Mouse (Mus musculus): ENCODE results near the gene Wdr17. TPM values are rescaled to one million over a fixed set of nuclear protein-coding genes. Genes with fewer than 3 reads are reported as not detected.
"Not testable (repeated sequence)": the region's sequence is repeated elsewhere in the genome, so short reads cannot be mapped to it uniquely, and the experiment has no call there.

The Wdr17 gene
- polyA plus RNA-seq, 1 experiment from 2014 or later = 5.7 TPM

DNA sequence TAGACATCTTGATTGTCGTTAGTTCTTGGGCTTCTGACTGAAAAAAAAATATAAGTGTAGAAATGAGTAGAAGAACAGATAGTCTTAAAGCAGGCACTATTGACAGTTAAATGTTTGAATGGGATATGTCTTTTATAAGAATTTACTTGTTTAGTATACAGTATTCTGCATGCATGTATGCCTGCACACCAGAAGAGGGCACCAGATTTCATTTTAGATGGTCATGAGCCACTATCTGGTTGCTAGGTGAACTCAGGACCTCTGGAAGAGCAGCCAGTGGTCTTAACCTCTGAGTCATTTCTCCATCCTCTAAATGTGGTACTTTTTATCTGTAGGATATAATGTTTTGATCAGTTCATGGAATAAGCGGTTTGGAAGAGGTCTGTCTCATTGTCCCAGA is 227.3 kb downstream of the Wdr17 start:
- WGBS = 83% methylated on average over 2 of the region's 2 CpGs
- Histone ChIP-seq H3K4me2 (replicated peaks) (no peak overlapping the region), H3K27me3 (no peaks in the 10 kb centered on the region), H3K4me1 (no peaks in the 10 kb centered on the region), H3K36me3 (no peaks in the 10 kb centered on the region), H3K9me3 (replicated peaks) (no peaks in the 10 kb centered on the region), H3K27ac (no peak overlapping the region), H3K9ac (no peak overlapping the region), H3K4me3 (no peak overlapping the region)
- ATAC-seq (ENCODE audit: low FRiP score) = no peak

DNA sequence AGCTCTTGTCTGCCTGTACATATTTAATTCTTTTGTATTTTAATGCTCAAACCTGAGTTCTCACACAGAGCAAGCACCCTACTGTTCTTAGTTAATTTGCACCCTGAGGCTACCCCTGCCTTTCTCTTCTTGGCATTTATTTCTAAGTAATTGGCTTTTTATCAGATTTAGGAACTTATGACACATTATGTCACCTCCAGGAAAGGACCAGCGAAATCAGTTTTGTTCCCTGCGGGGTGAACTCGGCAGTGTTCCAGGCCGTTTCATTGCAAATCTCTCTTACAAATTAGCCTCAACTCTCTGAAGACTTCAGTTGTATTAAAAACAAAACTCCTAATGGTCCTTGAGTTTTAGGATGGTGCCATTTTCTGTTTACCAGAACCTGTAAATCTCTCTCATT is 248.3 kb downstream of the Wdr17 start:
- H3K4me1 ChIP-seq = no peaks in the 10 kb centered on the region
- no peak overlapping the region for H3K9ac ChIP-seq
- no peak; the same call in 1 of the 2 replicates for ATAC-seq (ENCODE audit: low FRiP score)
- WGBS = 77% methylated on average over 4 of the region's 4 CpGs
- no peak overlapping the region for H3K27ac ChIP-seq
- H3K9me3 ChIP-seq (replicated peaks) = no peaks in the 10 kb centered on the region
- no peak overlapping the region for H3K4me2 ChIP-seq (replicated peaks)
- H3K4me3 ChIP-seq = no peak overlapping the region
- no peaks in the 10 kb centered on the region for H3K36me3 ChIP-seq
- no peaks in the 10 kb centered on the region for H3K27me3 ChIP-seq

- WGBS = 89% methylated on average over 17 of the region's 17 CpGs
- not testable (repeated sequence) for H3K4me1 ChIP-seq; H3K9ac ChIP-seq; H3K27ac ChIP-seq; H3K4me2 ChIP-seq (replicated peaks); ATAC-seq (ENCODE audit: low FRiP score); H3K36me3 ChIP-seq; H3K4me3 ChIP-seq; H3K9me3 ChIP-seq (replicated peaks); H3K27me3 ChIP-seq
These were observed 270.3 kb downstream of the Wdr17 start for GRCm38 (mm10) chr8:54616710-54617109.

GRCm38 (mm10) chr8:54610238-54610637 is 276.7 kb downstream of the Wdr17 start:
- Histone ChIP-seq H3K36me3 (no peaks in the 10 kb centered on the region), H3K4me2 (replicated peaks) (no peak overlapping the region), H3K27ac (no peak overlapping the region), H3K9ac (no peak overlapping the region), H3K27me3 (no peaks in the 10 kb centered on the region), H3K4me3 (no peak overlapping the region), H3K4me1 (no peaks in the 10 kb centered on the region), H3K9me3 (replicated peaks) (no peaks in the 10 kb centered on the region)
- WGBS = 76% methylated on average over 4 of the region's 4 CpGs
- no peak for ATAC-seq (ENCODE audit: low FRiP score)

- Histone ChIP-seq H3K27ac (no peak overlapping the region), H3K9ac (no peak overlapping the region), H3K4me3 (no peak overlapping the region), H3K4me2 (replicated peaks) (no peak overlapping the region), H3K4me1 (no peaks in the 10 kb centered on the region), H3K9me3 (replicated peaks) (no peaks in the 10 kb centered on the region), H3K27me3 (no peaks in the 10 kb centered on the region), H3K36me3 (no peaks in the 10 kb centered on the region)
- 97% methylated on average over 2 of the region's 2 CpGs for WGBS
- no peak for ATAC-seq (ENCODE audit: low FRiP score)
These were observed 277.6 kb downstream of the Wdr17 start for GRCm38 (mm10) chr8:54609336-54609735.

- Histone ChIP-seq H3K9ac (no peak overlapping the region), H3K9me3 (replicated peaks) (no peaks in the 10 kb centered on the region), H3K4me3 (no peak overlapping the region), H3K27ac (no peak overlapping the region), H3K4me1 (peaks cover 7% of the 10 kb centered on the region; the same call in 1 of the 2 replicates), H3K36me3 (no peaks in the 10 kb centered on the region), H3K4me2 (replicated peaks) (no peak overlapping the region), H3K27me3 (no peaks in the 10 kb centered on the region)
- WGBS = 81% methylated on average over 4 of the region's 4 CpGs
- no peak for ATAC-seq (ENCODE audit: low FRiP score)
These were observed 283.5 kb downstream of the Wdr17 start for GRCm38 (mm10) chr8:54603440-54603839.

- 0 out of 2 replicates have a peak within 1 kb of the TSS, but pooled peaks have one; percentile 36 for H3K9ac ChIP-seq
- H3K4me2 ChIP-seq (replicated peaks) = peak within 1 kb of the TSS; percentile 56
- ATAC-seq (ENCODE audit: low FRiP score) = peak; percentile 95
- no peaks in the 10 kb centered on the region for H3K27me3 ChIP-seq
- no peaks in the 10 kb centered on the region for H3K36me3 ChIP-seq
- no peak within 1 kb of the TSS for H3K27ac ChIP-seq
- 8% methylated on average over 21 of the region's 21 CpGs for WGBS
- H3K9me3 ChIP-seq (replicated peaks) = no peaks in the 10 kb centered on the region
- peaks cover 7% of the 10 kb centered on the region; the same call in 1 of the 2 replicates for H3K4me1 ChIP-seq
- peak within 1 kb of the TSS; percentile 32 for H3K4me3 ChIP-seq
These were observed 286.2 kb downstream of the Wdr17 start, which contains the start of gene Spata4 for GRCm38 (mm10) chr8:54600671-54601251. Spata4 (plus strand) TSS chr8:54600781.

DNA sequence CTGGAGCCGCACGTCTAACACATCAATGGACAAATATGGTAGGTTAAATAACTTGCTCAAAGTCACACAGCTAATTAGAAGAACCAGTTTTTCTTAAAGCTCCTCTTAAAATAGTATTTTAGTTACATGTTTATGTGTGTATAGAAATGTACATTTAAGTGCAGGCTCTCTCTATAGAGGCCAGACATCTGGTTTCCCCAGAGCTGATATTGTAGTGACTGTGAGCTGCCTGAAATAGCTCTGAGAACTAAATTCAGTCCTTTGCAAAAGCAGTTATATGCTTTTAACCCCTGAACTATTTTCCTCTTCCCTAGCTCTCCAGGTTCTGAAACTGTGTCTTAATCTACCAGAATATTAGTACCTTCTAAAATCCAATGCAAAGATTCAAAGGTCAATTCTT is 289.6 kb downstream of the Wdr17 start:
- no peak for ATAC-seq (ENCODE audit: low FRiP score)
- no peak overlapping the region for H3K9ac ChIP-seq
- no peak overlapping the region for H3K27ac ChIP-seq
- H3K27me3 ChIP-seq = no peaks in the 10 kb centered on the region
- H3K4me1 ChIP-seq = peaks cover 7% of the 10 kb centered on the region; the same call in 1 of the 2 replicates
- H3K36me3 ChIP-seq = no peaks in the 10 kb centered on the region
- H3K4me3 ChIP-seq = no peak overlapping the region
- no peak overlapping the region for H3K4me2 ChIP-seq (replicated peaks)
- H3K9me3 ChIP-seq (replicated peaks) = no peaks in the 10 kb centered on the region
- 90% methylated on average over 2 of the region's 2 CpGs for WGBS

GRCm38 (mm10) chr8:54596940-54597339 is 290.0 kb downstream of the Wdr17 start:
- Histone ChIP-seq H3K27ac (no peak overlapping the region), H3K4me3 (no peak overlapping the region), H3K9me3 (replicated peaks) (no peaks in the 10 kb centered on the region), H3K9ac (no peak overlapping the region), H3K4me2 (replicated peaks) (no peak overlapping the region), H3K27me3 (no peaks in the 10 kb centered on the region), H3K4me1 (peaks cover 7% of the 10 kb centered on the region; the same call in 1 of the 2 replicates), H3K36me3 (no peaks in the 10 kb centered on the region)
- ATAC-seq (ENCODE audit: low FRiP score) = no peak
- 78% methylated on average over 2 of the region's 2 CpGs for WGBS

DNA sequence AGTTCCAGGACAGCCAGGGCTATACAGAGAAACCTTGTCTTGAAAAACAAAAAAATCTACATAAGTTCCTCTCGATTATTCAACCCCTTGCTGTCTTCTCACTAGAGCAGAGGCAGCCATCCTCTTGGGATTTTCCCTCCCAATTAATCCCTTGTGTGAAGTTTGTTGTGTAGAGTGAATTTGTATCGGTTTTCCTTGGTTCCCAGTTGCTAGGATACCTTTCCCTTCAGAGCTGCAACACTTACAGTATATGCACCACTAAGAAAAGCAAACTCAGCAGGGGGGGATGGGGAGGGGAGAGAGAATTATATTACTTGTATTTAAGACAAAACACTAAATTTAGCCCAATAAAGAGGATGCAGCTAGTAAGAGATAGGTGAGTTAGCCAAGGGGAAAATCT is 290.9 kb downstream of the Wdr17 start:
- Histone ChIP-seq H3K27ac (no peak overlapping the region), H3K27me3 (no peaks in the 10 kb centered on the region), H3K9me3 (replicated peaks) (no peaks in the 10 kb centered on the region), H3K4me2 (replicated peaks) (no peak overlapping the region), H3K9ac (no peak overlapping the region), H3K4me1 (peaks cover 7% of the 10 kb centered on the region; the same call in 1 of the 2 replicates), H3K36me3 (no peaks in the 10 kb centered on the region), H3K4me3 (no peak overlapping the region)
- ATAC-seq (ENCODE audit: low FRiP score) = no peak
- 48% methylated on average over 2 of the region's 2 CpGs for WGBS

DNA sequence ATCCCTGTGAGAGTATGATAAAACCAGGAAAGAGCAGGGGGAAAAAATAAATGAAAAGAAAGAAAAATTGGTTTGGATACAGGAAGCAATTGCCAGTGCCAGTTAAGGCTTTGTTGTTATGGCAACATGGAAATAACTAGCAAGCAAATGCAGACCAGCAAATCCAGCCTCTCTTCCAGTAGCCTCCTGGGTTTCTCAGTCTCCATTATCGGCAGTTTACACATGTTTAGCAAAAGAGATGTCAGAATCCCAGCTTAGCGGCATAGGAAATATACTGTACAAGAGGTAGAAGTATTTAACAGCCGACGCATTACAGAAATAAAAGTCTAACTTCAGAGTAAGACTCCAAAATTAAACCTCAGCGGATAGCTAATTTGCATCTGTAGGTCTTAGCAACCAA is 292.4 kb downstream of the Wdr17 start:
- H3K36me3 ChIP-seq = no peaks in the 10 kb centered on the region
- H3K4me3 ChIP-seq = no peak overlapping the region
- H3K4me1 ChIP-seq = no peaks in the 10 kb centered on the region
- H3K9ac ChIP-seq = no peak overlapping the region
- no peak for ATAC-seq (ENCODE audit: low FRiP score)
- H3K4me2 ChIP-seq (replicated peaks) = no peak overlapping the region
- no peaks in the 10 kb centered on the region for H3K9me3 ChIP-seq (replicated peaks)
- no peak overlapping the region for H3K27ac ChIP-seq
- WGBS = 88% methylated on average over 5 of the region's 5 CpGs
- H3K27me3 ChIP-seq = no peaks in the 10 kb centered on the region

DNA sequence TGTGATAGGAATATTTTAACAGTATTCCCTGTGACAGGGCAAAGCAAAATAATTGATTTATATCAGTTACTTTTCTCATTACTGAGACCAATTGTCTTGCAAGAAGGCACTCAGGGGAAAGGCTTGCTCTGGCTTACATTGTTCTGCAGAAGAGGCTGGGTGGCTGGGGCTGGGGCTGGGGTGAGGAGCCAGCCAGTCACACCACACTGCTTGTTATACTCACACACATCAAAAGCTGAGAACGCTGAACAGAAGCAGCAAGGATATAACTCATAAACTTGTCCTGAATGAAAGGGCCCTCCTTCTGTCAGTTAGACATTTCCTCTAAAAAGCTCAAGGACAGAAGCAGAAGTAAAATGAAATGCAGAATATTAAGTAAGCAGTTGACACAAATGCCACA is 304.1 kb downstream of the Wdr17 start:
- ATAC-seq (ENCODE audit: low FRiP score) = no peak
- Histone ChIP-seq H3K4me2 (replicated peaks) (no peak overlapping the region), H3K4me3 (no peak overlapping the region), H3K9me3 (replicated peaks) (no peaks in the 10 kb centered on the region; the same call in 1 of the 2 replicates), H3K27me3 (no peaks in the 10 kb centered on the region), H3K4me1 (no peaks in the 10 kb centered on the region), H3K36me3 (no peaks in the 10 kb centered on the region), H3K27ac (no peak overlapping the region), H3K9ac (no peak overlapping the region)
- 67% methylated on average over 1 of the region's 1 CpGs for WGBS

- WGBS = 83% methylated on average over 3 of the region's 3 CpGs
- H3K4me3 ChIP-seq = no peak overlapping the region
- no peak overlapping the region for H3K9ac ChIP-seq
- H3K27ac ChIP-seq = no peak overlapping the region
- no peaks in the 10 kb centered on the region for H3K36me3 ChIP-seq
- no peak overlapping the region for H3K4me2 ChIP-seq (replicated peaks)
- no peak for ATAC-seq (ENCODE audit: low FRiP score)
- no peaks in the 10 kb centered on the region for H3K9me3 ChIP-seq (replicated peaks)
- no peaks in the 10 kb centered on the region for H3K27me3 ChIP-seq
- H3K4me1 ChIP-seq = no peaks in the 10 kb centered on the region
These were observed 305.5 kb downstream of the Wdr17 start for GRCm38 (mm10) chr8:54581436-54581835.

All from hindbrain, embryonic 12.5 days (tissue).